Mouse (Mus musculus) heart, embryonic 10.5 days (tissue): Measurements from ENCODE around the gene Mok. TPM values are rescaled to one million over a fixed set of nuclear protein-coding genes. Genes with fewer than 3 reads are reported as not detected.

Experiments used
- DNase-seq: peaks from one replicate; pipeline ENCODE4 v3.0.0-alpha.2; 2017; ENCODE audit warnings: low spot score
- H3K27ac ChIP-seq: fragments of 300-500 bp; sonication (generic); 2 replicates; pipeline ENCODE4 v1.5.1; 2016; ENCODE audit warnings: mild to moderate bottlenecking
- H3K27me3 ChIP-seq: fragments of 300-500 bp; sonication (generic); 2 replicates; pipeline ENCODE4 v1.6.1; 2016; ENCODE audit warnings: mild to moderate bottlenecking; ENCODE audit not compliant: poor library complexity, insufficient read depth, severe bottlenecking
- H3K36me3 ChIP-seq: fragments of 300-500 bp; sonication (generic); 2 replicates; pipeline ENCODE4 v1.6.1; 2016; ENCODE audit warnings: mild to moderate bottlenecking, moderate library complexity
- H3K4me1 ChIP-seq: fragments of 300-500 bp; sonication (generic); 2 replicates; pipeline ENCODE4 v1.6.1; 2016; ENCODE audit warnings: mild to moderate bottlenecking
- H3K4me3 ChIP-seq: fragments of 300-500 bp; sonication (generic); 2 replicates; pipeline ENCODE4 v1.5.1; 2016; ENCODE audit warnings: mild to moderate bottlenecking, moderate library complexity
- H3K9me3 ChIP-seq: fragments of 300-500 bp; sonication (generic); 2 replicates; pipeline ENCODE4 v1.6.1; 2016; ENCODE audit warnings: mild to moderate bottlenecking, moderate library complexity
- whole genome bisulfite sequencing: fragments of 180-500 bp; shearing (Covaris S2); methylation state at CpG from one replicate; pipeline ENCODE4 v1.1.7; 2016; 5-methylcytosine and 5-hydroxymethylcytosine counted together
- polyA plus RNA-seq: library from polyadenylated mRNA; unstranded; fragments of >200 nt; fragmentation: Nextera tagmentation; extraction: Ambion mirVana; gene quantifications from 2 replicates; pipeline ENCODE4 v1.2.1, GENCODE M21; 2016

The Mok gene
- polyA plus RNA-seq, 1 experiment from 2014 or later, result 4.3 TPM

GRCm38 (mm10) chr12:110819367-110819766 is 21.4 kb downstream of the Mok start:
- WGBS, result 61% methylated on average over 8 of the region's 8 CpGs
- Histone ChIP-seq H3K4me1 (no peaks in the 10 kb centered on the region), H3K36me3 (no peaks in the 10 kb centered on the region; the same call in 1 of the 2 replicates), H3K27me3 (no peaks in the 10 kb centered on the region), H3K27ac (no peak overlapping the region), H3K9me3 (no peaks in the 10 kb centered on the region), H3K4me3 (no peak overlapping the region)
- DNase-seq, result no peak

GRCm38 (mm10) chr12:110816833-110817232 is 23.9 kb downstream of the Mok start:
- H3K36me3 ChIP-seq, result no peaks in the 10 kb centered on the region; the same call in 1 of the 2 replicates
- H3K4me1 ChIP-seq, result no peaks in the 10 kb centered on the region
- no peak for DNase-seq
- WGBS, result 89% methylated on average over 2 of the region's 2 CpGs
- no peak overlapping the region for H3K4me3 ChIP-seq
- H3K27me3 ChIP-seq, result no peaks in the 10 kb centered on the region
- no peak overlapping the region for H3K27ac ChIP-seq
- H3K9me3 ChIP-seq, result no peaks in the 10 kb centered on the region

- Histone ChIP-seq H3K9me3 (no peaks in the 10 kb centered on the region), H3K27ac (no peak overlapping the region), H3K36me3 (no peaks in the 10 kb centered on the region; the same call in 1 of the 2 replicates), H3K4me1 (peaks cover 3% of the 10 kb centered on the region; the same call in 1 of the 2 replicates), H3K4me3 (no peak overlapping the region), H3K27me3 (no peaks in the 10 kb centered on the region)
- no peak for DNase-seq
- WGBS, result 62% methylated on average over 17 of the region's 17 CpGs
These were observed 25.8 kb downstream of the Mok start for GRCm38 (mm10) chr12:110814924-110815323.

GRCm38 (mm10) chr12:110813624-110814023 is 27.1 kb downstream of the Mok start:
- no peak for DNase-seq
- Histone ChIP-seq H3K36me3 (no peaks in the 10 kb centered on the region; the same call in 1 of the 2 replicates), H3K9me3 (no peaks in the 10 kb centered on the region), H3K27ac (no peak overlapping the region), H3K27me3 (no peaks in the 10 kb centered on the region), H3K4me1 (peaks cover 15% of the 10 kb centered on the region), H3K4me3 (no peak overlapping the region)
- WGBS, result 92% methylated on average over 6 of the region's 6 CpGs

GRCm38 (mm10) chr12:110813132-110813531 is 27.6 kb downstream of the Mok start:
- WGBS, result 84% methylated on average over 9 of the region's 9 CpGs
- Histone ChIP-seq H3K27ac (no peak overlapping the region), H3K36me3 (no peaks in the 10 kb centered on the region; the same call in 1 of the 2 replicates), H3K9me3 (no peaks in the 10 kb centered on the region), H3K4me1 (peaks cover 15% of the 10 kb centered on the region), H3K4me3 (no peak overlapping the region), H3K27me3 (no peaks in the 10 kb centered on the region)
- no peak for DNase-seq

GRCm38 (mm10) chr12:110808848-110809247 is 31.9 kb downstream of the Mok start:
- H3K36me3 ChIP-seq, result peaks cover 5% of the 10 kb centered on the region; the same call in 1 of the 2 replicates
- H3K4me1 ChIP-seq, result peaks cover 24% of the 10 kb centered on the region
- no peaks in the 10 kb centered on the region for H3K9me3 ChIP-seq
- H3K27ac ChIP-seq, result no peak overlapping the region
- WGBS, result 89% methylated on average over 5 of the region's 5 CpGs
- H3K4me3 ChIP-seq, result no peak overlapping the region
- DNase-seq, result no peak
- no peaks in the 10 kb centered on the region for H3K27me3 ChIP-seq

- Histone ChIP-seq H3K9me3 (no peaks in the 10 kb centered on the region), H3K27ac (no peak overlapping the region), H3K36me3 (peaks cover 5% of the 10 kb centered on the region; the same call in 1 of the 2 replicates), H3K4me1 (peaks cover 24% of the 10 kb centered on the region), H3K27me3 (no peaks in the 10 kb centered on the region), H3K4me3 (no peak overlapping the region)
- WGBS, result 81% methylated on average over 10 of the region's 10 CpGs
- DNase-seq, result no peak
These were observed 32.3 kb downstream of the Mok start for GRCm38 (mm10) chr12:110808430-110808829.

GRCm38 (mm10) chr12:110806301-110806970 is 34.3 kb downstream of the Mok start:
- H3K27me3 ChIP-seq, result no peaks in the 10 kb centered on the region
- peaks cover 5% of the 10 kb centered on the region; the same call in 1 of the 2 replicates for H3K36me3 ChIP-seq
- H3K9me3 ChIP-seq, result no peaks in the 10 kb centered on the region
- peaks cover 39% of the 10 kb centered on the region for H3K4me1 ChIP-seq
- DNase-seq, result no peak
- H3K4me3 ChIP-seq, result no peak overlapping the region
- no peak overlapping the region for H3K27ac ChIP-seq
- WGBS, result 89% methylated on average over 3 of the region's 3 CpGs

GRCm38 (mm10) chr12:110804261-110804660 is 36.5 kb downstream of the Mok start:
- 29% methylated on average over 10 of the region's 10 CpGs for WGBS
- Histone ChIP-seq H3K27me3 (no peaks in the 10 kb centered on the region), H3K4me3 (no peak overlapping the region), H3K27ac (peak overlapping the region; percentile 54; the same call in 1 of the 2 replicates), H3K9me3 (no peaks in the 10 kb centered on the region), H3K4me1 (peaks cover 48% of the 10 kb centered on the region), H3K36me3 (peaks cover 8% of the 10 kb centered on the region; the same call in 1 of the 2 replicates)
- peak; percentile 83 for DNase-seq

- no peak for DNase-seq
- Histone ChIP-seq H3K9me3 (no peaks in the 10 kb centered on the region), H3K36me3 (peaks cover 8% of the 10 kb centered on the region; the same call in 1 of the 2 replicates), H3K4me1 (peaks cover 45% of the 10 kb centered on the region), H3K27me3 (no peaks in the 10 kb centered on the region), H3K4me3 (no peak overlapping the region), H3K27ac (no peak overlapping the region; the same call in 1 of the 2 replicates)
- WGBS, result 87% methylated on average over 5 of the region's 5 CpGs
These were observed 38.0 kb downstream of the Mok start for GRCm38 (mm10) chr12:110802674-110803297.

- DNase-seq, result no peak
- Histone ChIP-seq H3K36me3 (peaks cover 5% of the 10 kb centered on the region; the same call in 1 of the 2 replicates), H3K27me3 (no peaks in the 10 kb centered on the region), H3K27ac (no peak overlapping the region), H3K9me3 (no peaks in the 10 kb centered on the region), H3K4me3 (no peak overlapping the region), H3K4me1 (peaks cover 45% of the 10 kb centered on the region)
- 69% methylated on average over 10 of the region's 10 CpGs for WGBS
These were observed 38.8 kb downstream of the Mok start for GRCm38 (mm10) chr12:110801876-110802464.

GRCm38 (mm10) chr12:110799226-110799625 is 41.5 kb downstream of the Mok start:
- H3K27ac ChIP-seq, result peak overlapping the region; percentile 19
- H3K9me3 ChIP-seq, result no peaks in the 10 kb centered on the region
- H3K36me3 ChIP-seq, result peaks cover 5% of the 10 kb centered on the region; the same call in 1 of the 2 replicates
- 85% methylated on average over 4 of the region's 4 CpGs for WGBS
- H3K4me1 ChIP-seq, result peaks cover 42% of the 10 kb centered on the region
- no peak overlapping the region for H3K4me3 ChIP-seq
- DNase-seq, result no peak
- H3K27me3 ChIP-seq, result no peaks in the 10 kb centered on the region
